Mouse (Mus musculus) olfactory bulb, adult 2 months (tissue): ENCODE measurements around the gene Gm20422.

ENCODE experiments used
- CTCF ChIP-seq: fragments of 200-500 bp; IDR thresholded peaks from 2 replicates; pipeline ENCODE4 v1.5.1; 2012; ENCODE audit warnings: low read depth, mild to moderate bottlenecking, low read length, moderate library complexity; ENCODE audit not compliant: insufficient read depth
- POLR2A ChIP-seq: fragments of 200-500 bp; IDR thresholded peaks from 2 replicates; pipeline ENCODE4 v1.6.1; 2012; ENCODE audit warnings: mild to moderate bottlenecking, low read depth, low read length, moderate library complexity; ENCODE audit not compliant: insufficient read depth

GRCm38 (mm10) chr8:69740763-69741162, 33.9 kb downstream of the Gm20422 start:
- no peak for TF ChIP-seq CTCF
- TF ChIP-seq POLR2A = no peak
